Mouse (Mus musculus) frontal cortex, postnatal 25 days (tissue): ENCODE data around the gene Gon7.

Experiments
- DNase-seq, 2 experiments: peaks; one replicate each; pipeline ENCODE4 v3.0.0; 2022; ENCODE audit warnings: low spot score in 2 of 2

Gene Gon7

DNA sequence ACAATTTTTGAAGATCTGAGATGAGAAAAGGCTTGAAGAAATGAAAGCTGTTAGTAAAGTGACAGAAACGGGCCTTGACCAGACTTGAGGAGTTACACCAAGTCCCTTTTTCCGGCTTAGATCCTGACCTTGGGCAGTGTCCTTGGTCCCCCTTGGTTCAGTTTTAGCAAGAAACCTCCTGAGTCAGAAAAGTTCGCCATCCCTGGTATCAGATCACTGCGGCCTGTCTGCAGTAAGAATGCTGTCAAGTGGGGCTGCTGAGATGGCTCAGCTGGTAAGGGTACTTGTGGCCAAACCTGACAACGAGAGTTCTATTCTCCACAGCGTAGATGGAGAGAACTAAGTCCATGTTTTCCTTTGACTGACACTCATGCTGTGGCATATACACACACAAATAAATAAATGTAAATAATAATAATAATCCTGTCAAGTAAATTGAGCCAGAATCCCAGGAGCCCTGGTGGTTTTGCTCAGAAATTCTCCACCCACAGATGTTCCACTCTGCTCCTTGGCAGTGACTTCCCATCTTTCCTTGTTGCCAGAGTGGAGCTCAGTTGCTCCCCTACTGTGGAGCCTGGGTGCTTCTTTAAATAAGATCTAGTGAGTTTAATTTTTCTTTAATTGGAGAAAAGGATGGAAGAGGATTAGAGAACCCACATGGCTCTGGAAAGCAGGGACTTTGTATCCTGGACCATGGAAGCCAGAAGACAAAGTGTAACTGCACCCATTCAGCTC is 51.5 kb downstream of the Gon7 start:
- no peak for DNase-seq

DNA sequence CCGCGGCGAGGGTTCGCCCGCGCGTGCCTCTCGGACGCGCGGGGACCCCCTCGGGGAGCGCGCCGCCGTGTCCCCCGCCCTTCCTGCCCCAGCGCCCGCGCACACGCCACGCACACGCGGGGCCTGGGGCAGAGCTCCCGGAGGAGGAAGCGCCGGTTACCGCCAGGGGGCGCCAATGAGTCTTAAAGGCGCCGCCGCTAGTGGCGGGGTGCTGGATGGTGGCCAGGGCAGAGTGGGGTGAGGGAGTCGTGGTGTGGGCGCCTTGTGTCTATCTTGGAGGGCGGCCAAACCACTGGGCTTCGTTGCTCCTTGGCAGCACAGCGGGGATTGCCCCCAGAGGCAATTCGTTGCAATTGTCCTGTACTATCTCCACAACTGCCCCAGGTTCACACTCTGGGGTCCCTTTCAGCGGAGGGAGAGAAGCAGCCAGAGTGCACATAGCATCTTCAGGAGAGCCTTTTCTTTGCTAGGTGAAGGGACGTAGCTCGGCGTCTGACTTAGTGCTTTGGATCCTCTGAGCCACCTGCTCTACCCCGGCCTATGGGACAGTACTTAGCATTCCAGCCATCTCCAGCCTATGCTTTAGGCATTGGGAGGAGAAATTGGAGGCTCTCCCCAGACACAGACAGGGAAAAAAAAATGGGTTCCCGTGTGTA is 52.3 kb downstream of the Gon7 start:
- DNase-seq: peak; percentile 79 to 84

DNA sequence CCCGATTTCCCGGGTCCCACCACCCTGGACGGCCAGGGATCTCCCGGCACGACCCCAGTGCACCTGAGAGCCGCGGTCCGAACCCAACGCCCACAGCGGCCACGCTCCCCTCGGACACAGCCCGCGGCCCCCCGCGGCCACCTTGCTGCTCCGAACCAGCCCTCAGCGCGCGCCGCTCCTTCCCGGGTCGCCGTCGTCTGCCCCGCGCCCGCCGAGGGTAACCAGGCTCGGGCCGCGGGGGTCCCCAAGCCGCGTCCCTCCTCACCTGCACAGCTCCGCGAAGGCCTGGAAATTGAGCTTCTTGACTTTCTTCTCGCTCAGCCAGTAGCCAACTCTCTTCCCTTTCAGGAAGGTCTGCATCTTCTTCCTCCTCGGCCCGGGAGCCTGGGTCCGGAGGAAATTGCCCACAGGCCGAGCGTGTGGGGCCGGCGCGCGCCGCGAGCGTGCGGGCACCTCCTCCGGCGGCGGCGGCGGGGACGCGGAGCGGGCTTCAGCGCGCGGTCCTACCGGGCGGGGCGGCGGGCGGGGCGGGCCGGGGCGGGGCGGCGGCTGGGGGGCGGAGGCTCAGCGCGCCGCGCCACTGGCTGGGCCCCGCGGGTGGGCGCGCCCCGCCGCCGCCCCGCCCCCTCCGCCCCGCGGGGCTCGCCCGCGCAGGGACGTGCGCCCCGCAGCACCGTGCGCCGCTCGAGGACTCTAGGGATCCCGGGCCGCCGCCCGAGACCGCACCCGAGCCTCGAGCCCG is 53.0 kb downstream of the Gon7 start, which contains the start of gene Itpk1:
TSS of gene Itpk1 (minus strand) at position 474 of the 742 bp plus-strand sequence.
- no peak for DNase-seq

DNA sequence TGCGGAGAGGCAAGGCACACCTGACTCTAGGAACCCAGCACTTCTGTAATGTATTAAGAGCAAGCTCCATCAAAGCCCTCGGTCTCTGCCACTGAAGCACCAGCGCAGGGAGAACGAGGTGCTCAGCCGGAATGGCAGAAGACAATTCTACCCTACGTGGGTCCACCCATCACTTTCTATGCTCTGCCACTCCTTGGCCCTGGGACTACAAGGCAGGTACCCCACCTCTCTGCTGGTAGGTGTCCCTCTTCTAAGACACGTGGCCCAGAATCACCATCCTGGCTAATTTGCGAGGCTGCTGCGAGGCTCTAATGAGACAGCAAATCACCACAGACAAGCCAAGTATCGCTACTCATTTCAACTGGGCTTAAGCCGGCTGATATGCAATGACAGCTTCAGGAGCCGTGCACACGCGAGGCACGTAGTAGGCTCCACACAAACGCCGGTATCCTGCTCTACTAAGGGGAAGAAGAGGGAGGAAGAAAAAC is 53.6 kb downstream of the Gon7 start:
- no peak for DNase-seq

DNA sequence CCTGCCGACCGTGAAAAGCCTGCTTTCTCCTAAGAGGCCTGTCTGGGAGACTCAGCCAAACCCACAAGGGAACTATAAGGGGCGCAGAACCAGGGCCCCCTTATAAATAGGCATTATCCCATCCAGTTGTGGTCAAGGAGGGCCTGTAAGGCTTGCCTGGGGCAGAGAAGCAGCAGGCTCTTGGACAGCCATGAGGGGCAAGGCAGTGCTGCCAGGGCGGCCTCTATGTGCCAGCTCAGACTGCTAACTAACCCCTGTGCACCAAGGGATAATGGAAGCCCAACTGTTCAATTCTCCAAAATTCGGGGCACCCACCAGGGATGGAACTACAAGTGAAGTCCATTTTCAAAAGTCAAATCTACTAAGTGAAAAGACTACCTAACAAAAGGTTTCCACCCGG is 54.2 kb downstream of the Gon7 start:
- no peak for DNase-seq
